10 mouse cellular contexts compared by ENCODE assay signal in the genomic region with DNA sequence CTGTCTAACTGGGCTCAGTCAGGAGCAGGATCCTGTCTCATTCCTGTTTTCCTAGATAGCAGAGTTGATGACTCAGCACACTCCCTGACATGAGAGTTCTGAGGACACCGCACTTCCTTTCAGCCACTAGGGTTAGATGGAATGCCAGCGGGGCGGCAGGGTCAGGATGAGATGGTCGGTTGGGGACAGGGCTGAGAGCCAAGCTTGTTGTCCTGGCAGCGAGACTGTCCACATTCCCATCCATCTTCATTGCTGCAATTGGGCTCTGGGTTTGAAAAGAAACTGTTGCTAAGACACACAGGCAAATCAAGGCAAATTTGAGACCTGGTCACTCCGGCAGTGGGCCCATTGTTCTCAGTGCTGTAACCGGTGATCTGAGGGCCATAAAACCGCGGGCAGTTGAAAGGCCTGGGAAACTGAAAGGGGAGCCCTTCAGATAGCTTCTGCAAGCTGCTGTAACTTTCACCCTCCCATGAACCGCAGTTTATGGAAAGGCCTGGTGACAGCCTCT.
DNase-seq lines count a peak whose midpoint lies in the region; ATAC-seq and TF ChIP-seq lines count a peak whose summit lies in the region.
"Had no signal": no experiment of that assay in that cellular context is flagged by ENCODE, and none has a peak within 500 bp of the region (broad histone marks: within the 10 kb centered on the region; RNA-seq: fewer than 3 reads in every experiment).

No protein-coding gene starts in this region.

- no peaks in the 10 kb centered on the region for H3K27me3 ChIP-seq in megakaryocyte, embryonic 14.5 days (replicated peaks)
- H3K27me3 ChIP-seq in small intestine, adult 2 months (ENCODE audit: control insufficient read depth, insufficient read depth, low read length) = no peaks in the 10 kb centered on the region
- H3K27me3 ChIP-seq in forebrain, embryonic 16.5 days (replicated peaks; ENCODE audit: control insufficient read depth, insufficient read depth, low read length) = no peaks in the 10 kb centered on the region
- H3K27me3 ChIP-seq: embryonic facial prominence, embryonic 12.5 days had no signal

- peaks cover 43% of the 10 kb centered on the region for H3K9me3 ChIP-seq in megakaryocyte, embryonic 14.5 days
- no peaks in the 10 kb centered on the region for H3K9me3 ChIP-seq in forebrain, embryonic 16.5 days (ENCODE audit: control insufficient read depth, low read length)
- H3K9me3 ChIP-seq: embryonic facial prominence, embryonic 12.5 days had no signal

- no peak overlapping the region for H3K4me2 ChIP-seq in forebrain, embryonic 16.5 days (ENCODE audit: low read length)
- H3K4me2 ChIP-seq: embryonic facial prominence, embryonic 12.5 days had no signal

- H3K36me3 ChIP-seq in megakaryocyte, embryonic 14.5 days (replicated peaks; ENCODE audit: low read length) = no peaks in the 10 kb centered on the region
- no peaks in the 10 kb centered on the region for H3K36me3 ChIP-seq in small intestine, adult 2 months (ENCODE audit: control insufficient read depth, insufficient read depth, low read length)
- no peaks in the 10 kb centered on the region for H3K36me3 ChIP-seq in forebrain, embryonic 16.5 days (ENCODE audit: control insufficient read depth, insufficient read depth)
- H3K36me3 ChIP-seq: embryonic facial prominence, embryonic 12.5 days had no signal

- no peak overlapping the region for H3K9ac ChIP-seq in forebrain, embryonic 16.5 days (replicated peaks; ENCODE audit: low read depth, low read length)
- H3K9ac ChIP-seq: embryonic facial prominence, embryonic 12.5 days had no signal

- peak overlapping the region; percentile 38 for H3K4me3 ChIP-seq in megakaryocyte, embryonic 14.5 days (replicated peaks)
- peak overlapping the region; percentile 24; the same call in 1 of the 2 replicates for H3K4me3 ChIP-seq in small intestine, adult 2 months (ENCODE audit: low read depth, low read length)
- no peak overlapping the region for H3K4me3 ChIP-seq in forebrain, embryonic 16.5 days (replicated peaks; ENCODE audit: low read length)
- H3K4me3 ChIP-seq: embryonic facial prominence, embryonic 12.5 days had no signal

- peak; percentile 8 for DNase-seq in adrenal gland, postnatal 10 days
- no peak for DNase-seq in adrenal gland, postnatal 25 days
- peak; percentile 40 for DNase-seq in kidney, postnatal 14 days
- DNase-seq in lung, postnatal 4 days = no peak
- DNase-seq: heart, postnatal 36 days had no signal

- 5% methylated on average over 10 of the region's 10 CpGs for WGBS in small intestine, adult 2 months
- 29% methylated on average over 10 of the region's 10 CpGs for WGBS in forebrain, embryonic 16.5 days

- no peak for ATAC-seq in megakaryocyte, adult 5-6 weeks (ENCODE audit: poor library complexity, severe bottlenecking)
- no peak for ATAC-seq in forebrain, embryonic 16.5 days

- H3K4me1 ChIP-seq in megakaryocyte, embryonic 14.5 days = no peaks in the 10 kb centered on the region
- peaks cover 11% of the 10 kb centered on the region; the same call in 1 of the 2 replicates for H3K4me1 ChIP-seq in small intestine, adult 2 months (ENCODE audit: control insufficient read depth, insufficient read depth, insufficient read length, low read length)
- no peaks in the 10 kb centered on the region for H3K4me1 ChIP-seq in forebrain, embryonic 16.5 days (replicated peaks; ENCODE audit: control insufficient read depth, insufficient read depth, low read length)
- H3K4me1 ChIP-seq: embryonic facial prominence, embryonic 12.5 days had no signal

- TF ChIP-seq POLR2A in small intestine, adult 2 months (IDR thresholded peaks at IDR 0.05; ENCODE audit: low read depth, low read length) = no peak

- H3K27ac ChIP-seq in small intestine, adult 2 months (ENCODE audit: insufficient read depth, low read depth, low read length) = no peak overlapping the region
- no peak overlapping the region for H3K27ac ChIP-seq in forebrain, embryonic 16.5 days (ENCODE audit: low read length)
- H3K27ac ChIP-seq: embryonic facial prominence, embryonic 12.5 days had no signal

- no peak for TF ChIP-seq CTCF in small intestine, adult 2 months (IDR thresholded peaks at IDR 0.05; ENCODE audit: extremely low read depth, insufficient read length, insufficient replicate concordance, low read depth, low read length)

Comparison
In these comparisons a context has a peak if more than half of its experiments do, and no peak if none do; other contexts are left out.
1. DNase-seq: peak in adrenal gland, postnatal 10 days (single experiment) and kidney, postnatal 14 days (single experiment); none in adrenal gland, postnatal 25 days (single experiment) and lung, postnatal 4 days (0 of 2).